Mouse (Mus musculus) left cerebral cortex, postnatal 10 days (tissue): Measurements from ENCODE around the gene Serinc4. TPM values are rescaled to one million over a fixed set of nuclear protein-coding genes. Genes with fewer than 3 reads are reported as not detected.

Source experiments
- DNase-seq, 2 experiments: peaks; one replicate each; pipeline ENCODE4 v3.0.0; 2021 to 2022; ENCODE audit warnings: low spot score in 2 of 2, mixed read lengths in 1 of 2; ENCODE audit errors: extremely low spot score in 1 of 2
- intact Hi-C: fragments of 180-260 bp; cut with DNase I; formaldehyde crosslinking; loops from one replicate; pipeline ENCODE4 v1.15.1; 2025
- total RNA-seq, 2 experiments: library from RNA; stranded (reverse); gene quantifications; 2 replicates each; pipeline ENCODE4 v1.2.3; 2021

Serinc4 gene
- total RNA-seq, 2 experiments from 2014 or later: 1.2 to 1.3 TPM

- DNase-seq: no peak
- intact Hi-C loops: no loop called here
Measured at GRCm38 (mm10) chr2:121449545-121450011, 7.0 kb downstream of the Serinc4 start.

GRCm38 (mm10) chr2:121448739-121449535 is 7.6 kb downstream of the Serinc4 start, which contains the start of gene Serf2:
TSS of gene Serf2 (plus strand) at chr2:121449195.
- intact Hi-C loops: no loop called here
- peak; percentile 98 to 100 for DNase-seq

GRCm38 (mm10) chr2:121448136-121448535 is 8.4 kb downstream of the Serinc4 start:
- DNase-seq: peak in 1 of 2 experiments; percentile 49
- intact Hi-C loops: no loop called here

GRCm38 (mm10) chr2:121447006-121447405 is 9.6 kb downstream of the Serinc4 start:
- no peak for DNase-seq
- intact Hi-C loops: no loop called here

- DNase-seq: no peak
- intact Hi-C loops: no loop called here
Measured at GRCm38 (mm10) chr2:121446506-121446905, 10.1 kb downstream of the Serinc4 start.

- DNase-seq: no peak
- intact Hi-C loops: no loop called here
Measured at GRCm38 (mm10) chr2:121445117-121445516, 11.5 kb downstream of the Serinc4 start.

GRCm38 (mm10) chr2:121444178-121444577 is 12.4 kb downstream of the Serinc4 start, which contains the start of gene Ell3:
TSS of gene Ell3 (minus strand) at chr2:121444278.
- intact Hi-C loops: no loop called here
- DNase-seq: no peak

- intact Hi-C loops: no loop called here
- DNase-seq: peak in 1 of 2 experiments; percentile 28
Measured at GRCm38 (mm10) chr2:121443068-121443349, 13.6 kb downstream of the Serinc4 start.

- intact Hi-C loops: no loop called here
- DNase-seq: peak in 1 of 2 experiments; percentile 58
Measured at GRCm38 (mm10) chr2:121442259-121443067, 14.1 kb downstream of the Serinc4 start.

- no peak for DNase-seq
- intact Hi-C loops: no loop called here
Measured at GRCm38 (mm10) chr2:121441800-121442199, 14.8 kb downstream of the Serinc4 start.

GRCm38 (mm10) chr2:121440834-121441605 is 15.6 kb downstream of the Serinc4 start:
- intact Hi-C loops: no loop called here
- DNase-seq: no peak

- intact Hi-C loops: no loop called here
- DNase-seq: no peak
Measured at GRCm38 (mm10) chr2:121439746-121440145, 16.8 kb downstream of the Serinc4 start.

- DNase-seq: no peak
- intact Hi-C loops: no loop called here
Measured at GRCm38 (mm10) chr2:121434854-121435253, 21.7 kb downstream of the Serinc4 start.

- DNase-seq: no peak
- intact Hi-C loops: no loop called here
Measured at GRCm38 (mm10) chr2:121425890-121426289, 30.7 kb downstream of the Serinc4 start.

- DNase-seq: no peak
- intact Hi-C loops: no loop called here
Measured at GRCm38 (mm10) chr2:121423166-121423565, 33.4 kb downstream of the Serinc4 start.

- intact Hi-C loops: no loop called here
- no peak for DNase-seq
Measured at GRCm38 (mm10) chr2:121418476-121418875, 38.1 kb downstream of the Serinc4 start.

GRCm38 (mm10) chr2:121416356-121416755 is 40.2 kb downstream of the Serinc4 start:
- intact Hi-C loops: no loop called here
- no peak for DNase-seq

- DNase-seq: no peak
- intact Hi-C loops: no loop called here
Measured at GRCm38 (mm10) chr2:121415591-121415990, 41.0 kb downstream of the Serinc4 start.

- DNase-seq: no peak
- intact Hi-C loops: no loop called here
Measured at GRCm38 (mm10) chr2:121415103-121415502, 41.5 kb downstream of the Serinc4 start.
